Mouse (Mus musculus) cerebellum, postnatal 14 days (tissue): ENCODE data around the gene Brd7.

ENCODE experiments used
- DNase-seq, 2 experiments: peaks; one replicate each; pipeline ENCODE4 v3.0.0; 2021; ENCODE audit warnings: mixed read lengths in 2 of 2

The Brd7 gene

GRCm38 (mm10) chr8:88349046-88349445 is 12.9 kb downstream of the Brd7 start:
- no peak for DNase-seq

- DNase-seq = no peak
Measured at GRCm38 (mm10) chr8:88342026-88342425, 20.0 kb downstream of the Brd7 start.

- no peak for DNase-seq
Measured at GRCm38 (mm10) chr8:88339887-88340695, 21.9 kb downstream of the Brd7 start.

- DNase-seq = peak; percentile 36 to 58
Measured at GRCm38 (mm10) chr8:88339221-88339620, 22.8 kb downstream of the Brd7 start.

- DNase-seq = no peak
Measured at GRCm38 (mm10) chr8:88334975-88335374, 27.0 kb downstream of the Brd7 start.

GRCm38 (mm10) chr8:88334384-88334783 is 27.6 kb downstream of the Brd7 start:
- no peak for DNase-seq

GRCm38 (mm10) chr8:88330816-88331215 is 31.2 kb downstream of the Brd7 start:
- DNase-seq = no peak

- no peak for DNase-seq
Measured at GRCm38 (mm10) chr8:88328689-88329088, 33.3 kb downstream of the Brd7 start.

GRCm38 (mm10) chr8:88326328-88326727 is 35.7 kb downstream of the Brd7 start:
- no peak for DNase-seq

GRCm38 (mm10) chr8:88325795-88326194 is 36.2 kb downstream of the Brd7 start:
- DNase-seq = no peak

GRCm38 (mm10) chr8:88325251-88325650 is 36.7 kb downstream of the Brd7 start:
- DNase-seq = no peak

GRCm38 (mm10) chr8:88324760-88325159 is 37.2 kb downstream of the Brd7 start:
- DNase-seq = no peak

- DNase-seq = no peak
Measured at GRCm38 (mm10) chr8:88323523-88323922, 38.5 kb downstream of the Brd7 start.

GRCm38 (mm10) chr8:88321387-88321786 is 40.6 kb downstream of the Brd7 start:
- no peak for DNase-seq

GRCm38 (mm10) chr8:88320134-88320533 is 41.9 kb downstream of the Brd7 start:
- no peak for DNase-seq

- no peak for DNase-seq
Measured at GRCm38 (mm10) chr8:88318151-88318550, 43.8 kb downstream of the Brd7 start.

- DNase-seq = no peak
Measured at GRCm38 (mm10) chr8:88317341-88317740, 44.7 kb downstream of the Brd7 start.

GRCm38 (mm10) chr8:88316139-88316931 is 45.7 kb downstream of the Brd7 start:
- DNase-seq = peak; percentile 64 to 77

- DNase-seq = no peak
Measured at GRCm38 (mm10) chr8:88315302-88315701, 46.7 kb downstream of the Brd7 start.

- DNase-seq = no peak
Measured at GRCm38 (mm10) chr8:88313991-88314390, 48.0 kb downstream of the Brd7 start.

GRCm38 (mm10) chr8:88312966-88313365 is 49.0 kb downstream of the Brd7 start:
- peak; percentile 59 to 73 for DNase-seq

- DNase-seq = no peak
Measured at GRCm38 (mm10) chr8:88310286-88310685, 51.7 kb downstream of the Brd7 start.

- no peak for DNase-seq
Measured at GRCm38 (mm10) chr8:88309881-88310280, 52.1 kb downstream of the Brd7 start.

GRCm38 (mm10) chr8:88309274-88309873 is 52.6 kb downstream of the Brd7 start:
- DNase-seq = no peak
